In the genomic region with DNA sequence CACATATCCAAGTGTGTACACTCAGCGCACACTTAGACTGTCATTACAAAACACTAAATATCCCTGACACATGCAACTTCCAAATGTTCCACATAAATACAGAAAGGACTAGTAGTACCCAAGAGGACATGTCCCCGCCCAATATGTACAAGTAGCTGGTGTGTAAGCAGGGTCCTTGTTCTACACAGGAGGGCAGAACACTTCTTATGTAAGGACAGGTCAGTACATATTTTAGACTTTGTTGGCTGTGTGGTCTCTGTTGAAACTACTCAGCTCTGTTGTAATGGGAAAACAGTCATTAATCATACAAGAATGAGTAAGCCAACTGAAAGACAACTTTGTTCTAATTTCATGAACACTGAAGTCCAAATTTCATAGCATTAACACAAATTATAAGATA, we compare ENCODE assay signal across 26 mouse cellular contexts.
A peak's percentile ranks its signal among the peaks of the same experiment; 100 is the strongest.
DNase-seq lines count a peak whose midpoint lies in the region; ATAC-seq and TF ChIP-seq lines count a peak whose summit lies in the region.
"Had no signal": no experiment of that assay in that cellular context is flagged by ENCODE, and none has a peak within 500 bp of the region (broad histone marks: within the 10 kb centered on the region; RNA-seq: fewer than 3 reads in every experiment).

No protein-coding gene starts in this region.

- TF ChIP-seq EP300 in liver, postnatal 0 days (IDR thresholded peaks at IDR 0.05; ENCODE audit: low read depth) = no peak

- no peak overlapping the region for H3K27ac ChIP-seq in liver, postnatal 0 days (ENCODE audit: low read depth)
- no peak overlapping the region for H3K27ac ChIP-seq in liver, embryonic 12.5 days
- H3K27ac ChIP-seq in kidney, adult 2 months (ENCODE audit: insufficient read depth, low read depth, low read length) = no peak overlapping the region
- H3K27ac ChIP-seq: embryonic facial prominence, embryonic 12.5 days; forebrain, embryonic 13.5 days; heart, embryonic 10.5 days; hindbrain, embryonic 12.5 days had no signal

- no peaks in the 10 kb centered on the region for H3K27me3 ChIP-seq in liver, postnatal 0 days (ENCODE audit: insufficient read depth, low read length)
- H3K27me3 ChIP-seq in liver, embryonic 12.5 days (replicated peaks) = no peaks in the 10 kb centered on the region
- H3K27me3 ChIP-seq in kidney, adult 2 months (replicated peaks; ENCODE audit: control insufficient read depth, insufficient read depth, low read length) = no peaks in the 10 kb centered on the region
- H3K27me3 ChIP-seq: embryonic facial prominence, embryonic 12.5 days; forebrain, embryonic 13.5 days; hindbrain, embryonic 12.5 days had no signal

- no peaks in the 10 kb centered on the region for H3K9me3 ChIP-seq in liver, postnatal 0 days (ENCODE audit: low read length)
- no peaks in the 10 kb centered on the region for H3K9me3 ChIP-seq in liver, embryonic 12.5 days (replicated peaks)
- H3K9me3 ChIP-seq: embryonic facial prominence, embryonic 12.5 days; forebrain, embryonic 13.5 days; G1E; heart, embryonic 10.5 days; hindbrain, embryonic 12.5 days had no signal

- WGBS in liver, postnatal 0 days (ENCODE audit: insufficient replicate concordance) = 83% methylated on average over 2 of the region's 2 CpGs
- WGBS in liver, embryonic 12.5 days (ENCODE audit: insufficient replicate concordance) = 69% methylated on average over 2 of the region's 2 CpGs
- WGBS in kidney, adult 2 months = 96% methylated on average over 2 of the region's 2 CpGs

- H3K4me3 ChIP-seq in liver, postnatal 0 days (ENCODE audit: low read depth, low read length) = no peak overlapping the region
- H3K4me3 ChIP-seq in liver, embryonic 12.5 days = no peak overlapping the region
- no peak overlapping the region for H3K4me3 ChIP-seq in kidney, adult 2 months (ENCODE audit: insufficient read depth, low read depth, low read length)
- H3K4me3 ChIP-seq: embryonic facial prominence, embryonic 12.5 days; forebrain, embryonic 13.5 days; heart, embryonic 10.5 days; hindbrain, embryonic 12.5 days had no signal

- H3K4me1 ChIP-seq in liver, postnatal 0 days (ENCODE audit: insufficient read depth) = no peaks in the 10 kb centered on the region; the same call in 1 of the 2 replicates
- no peaks in the 10 kb centered on the region for H3K4me1 ChIP-seq in liver, embryonic 12.5 days
- H3K4me1 ChIP-seq in kidney, adult 2 months (ENCODE audit: control insufficient read depth, insufficient read depth, low read length) = no peaks in the 10 kb centered on the region
- H3K4me1 ChIP-seq: hindbrain, embryonic 12.5 days had no signal

- H3K36me3 ChIP-seq in liver, postnatal 0 days (replicated peaks; ENCODE audit: insufficient read depth, low read length) = peaks cover 4% of the 10 kb centered on the region; the same call in 1 of the 2 replicates
- no peaks in the 10 kb centered on the region for H3K36me3 ChIP-seq in liver, embryonic 12.5 days
- no peaks in the 10 kb centered on the region for H3K36me3 ChIP-seq in kidney, adult 2 months (ENCODE audit: control insufficient read depth, insufficient read depth, low read length)
- H3K36me3 ChIP-seq: embryonic facial prominence, embryonic 12.5 days; hindbrain, embryonic 12.5 days had no signal

- TF ChIP-seq POLR2A in kidney, adult 2 months (IDR thresholded peaks at IDR 0.05; ENCODE audit: low read depth, low read length) = no peak

- 0 out of 2 replicates have a peak, but pooled peaks have one; percentile 45 for ATAC-seq in liver, postnatal 0 days
- ATAC-seq in liver, embryonic 12.5 days = no peak
- ATAC-seq: activated CD4-positive, CD25-positive, alpha-beta regulatory T cell, adult 4 months; CD4-positive, CD25-positive, alpha-beta regulatory T cell, adult 4 months; forebrain, embryonic 13.5 days; forebrain, postnatal 0 days; hindbrain, embryonic 16.5 days; inflammation-experienced regulatory T-cells, adult 6 months had no signal

- no peak for DNase-seq in liver, postnatal 0 days
- DNase-seq in 3T3-L1 (ENCODE audit: low read depth, low spot score) (peak; percentile 55), NIH3T3 (ENCODE audit: low read depth) (peak; percentile 37)
- DNase-seq in gonadal fat pad, adult 2 months (ENCODE audit: low read depth) = peak; percentile 71
- no peak for DNase-seq in kidney, adult 2 months
- DNase-seq in T-cell, adult 2 months (ENCODE audit: low spot score) = no peak
- DNase-seq: adrenal gland, adult 8-10 months; B cell, adult 2 months; cerebellum, adult 11-12 months; cerebellum, adult 9-10 months; cerebellum, postnatal 25 days; forebrain, postnatal 0 days; gastrocnemius, postnatal 14 days; heart, adult 11 months; heart, postnatal 10 days; heart, postnatal 4 days had no signal

- H3K9ac ChIP-seq in liver, postnatal 0 days (replicated peaks) = no peak overlapping the region
- no peak overlapping the region for H3K9ac ChIP-seq in liver, embryonic 12.5 days
- H3K9ac ChIP-seq: embryonic facial prominence, embryonic 12.5 days; forebrain, embryonic 13.5 days; forebrain, postnatal 0 days; hindbrain, embryonic 12.5 days had no signal

- H3K4me2 ChIP-seq in liver, postnatal 0 days (ENCODE audit: low read depth, low read length) = no peak overlapping the region
- no peak overlapping the region for H3K4me2 ChIP-seq in liver, embryonic 12.5 days
- H3K4me2 ChIP-seq: embryonic facial prominence, embryonic 12.5 days; forebrain, embryonic 13.5 days; hindbrain, embryonic 12.5 days had no signal

- no peak for TF ChIP-seq CTCF in liver, postnatal 0 days (IDR thresholded peaks at IDR 0.05; ENCODE audit: low read depth)
- no peak for TF ChIP-seq CTCF in kidney, adult 2 months (conservative IDR thresholded peaks at IDR 0.05; ENCODE audit: insufficient read depth, insufficient read length, low read depth, low read length)

Comparison
In these comparisons a context has a peak if more than half of its experiments do, and no peak if none do; other contexts are left out.
1. DNase-seq: peak in 3T3-L1 (single experiment), NIH3T3 (single experiment) and gonadal fat pad, adult 2 months (single experiment); none in liver, postnatal 0 days (single experiment), kidney, adult 2 months (single experiment) and T-cell, adult 2 months (single experiment).